Mouse (Mus musculus) lung, postnatal 36 days (tissue): ENCODE measurements around the gene Atp11c.

ENCODE experiments used
- DNase-seq: peaks from one replicate; pipeline ENCODE4 v3.0.0; 2022; ENCODE audit warnings: mixed read lengths

The Atp11c gene

DNA sequence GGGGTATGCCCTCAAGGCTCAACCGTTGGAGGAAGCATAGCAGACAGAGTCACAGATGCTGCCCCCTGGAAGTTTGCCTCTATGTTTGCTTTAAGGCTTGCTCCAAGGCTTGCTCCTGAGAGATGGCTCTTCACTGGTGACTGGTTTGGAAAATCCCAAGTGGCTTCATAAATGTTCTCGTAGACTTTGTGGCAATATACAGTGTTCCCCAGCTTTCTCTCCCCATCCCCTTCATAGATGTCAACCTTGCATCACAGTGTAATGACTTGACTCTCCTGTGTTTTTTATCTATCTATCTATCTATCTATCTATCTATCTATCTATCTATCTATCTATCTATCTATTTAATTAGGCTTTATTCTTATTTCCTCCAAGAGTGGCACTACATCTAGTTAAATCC lies at the start of gene Atp11c:
Atp11c (minus strand) TSS at position 101 of the 400 bp plus-strand sequence.
- no peak for DNase-seq

DNA sequence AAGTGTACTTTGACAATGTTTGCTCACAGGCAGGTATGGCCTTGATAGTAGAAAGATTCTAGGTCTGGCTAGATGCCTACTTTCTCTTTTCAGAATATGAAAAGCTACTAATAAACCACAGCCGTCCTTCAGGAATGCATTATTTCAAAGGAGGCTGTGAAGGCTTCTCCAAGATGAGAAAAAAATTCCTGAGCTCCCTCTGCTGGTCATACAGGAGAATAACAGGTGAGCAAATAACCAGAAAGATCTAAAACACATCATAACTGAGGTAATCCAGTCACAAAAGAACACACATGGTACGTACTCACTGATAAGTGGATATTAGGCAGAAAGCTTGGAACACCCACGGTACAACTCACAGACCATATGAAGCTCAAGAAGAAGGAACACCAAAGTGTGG lies 16.7 kb upstream of the Atp11c start:
- peak; percentile 1 for DNase-seq

DNA sequence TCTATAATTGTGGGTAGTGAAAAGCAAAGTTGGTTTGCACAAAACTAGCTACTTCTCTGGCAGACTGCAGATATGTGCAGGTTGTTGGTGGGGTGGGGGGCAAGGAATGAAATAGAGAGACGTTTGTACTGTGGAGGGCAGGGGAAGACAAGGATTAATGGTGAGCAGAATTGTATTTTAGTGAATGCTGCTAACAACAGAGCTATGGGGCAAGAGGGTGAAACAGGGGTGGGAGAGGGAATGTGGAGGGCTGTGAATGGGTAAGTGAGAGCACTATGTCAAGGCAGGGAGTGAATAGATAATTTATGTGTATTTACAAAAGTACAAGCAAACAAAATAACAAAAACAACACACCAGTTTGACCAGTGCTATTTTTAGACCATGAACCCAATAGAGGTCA lies 22.0 kb downstream of the Atp11c start:
- no peak for DNase-seq

DNA sequence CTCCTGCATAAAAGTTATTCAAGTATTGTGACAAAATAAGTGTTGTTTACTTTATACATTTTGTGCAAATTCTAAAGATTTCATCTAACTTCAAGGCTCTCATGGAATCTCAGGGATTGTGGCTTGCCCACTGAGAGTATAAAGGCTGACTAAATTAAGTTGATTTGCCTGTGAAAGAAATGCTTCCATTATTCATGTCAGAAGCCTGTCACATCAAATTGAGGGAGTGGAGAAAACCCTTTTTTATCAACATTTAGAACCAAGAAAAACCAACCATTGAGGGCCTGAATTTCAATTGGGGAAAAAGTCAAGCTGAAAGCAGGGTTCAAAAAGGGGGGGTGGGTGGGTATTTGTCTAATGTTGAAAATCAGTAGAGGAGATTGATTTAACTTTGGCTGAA lies 23.5 kb downstream of the Atp11c start:
- no peak for DNase-seq

DNA sequence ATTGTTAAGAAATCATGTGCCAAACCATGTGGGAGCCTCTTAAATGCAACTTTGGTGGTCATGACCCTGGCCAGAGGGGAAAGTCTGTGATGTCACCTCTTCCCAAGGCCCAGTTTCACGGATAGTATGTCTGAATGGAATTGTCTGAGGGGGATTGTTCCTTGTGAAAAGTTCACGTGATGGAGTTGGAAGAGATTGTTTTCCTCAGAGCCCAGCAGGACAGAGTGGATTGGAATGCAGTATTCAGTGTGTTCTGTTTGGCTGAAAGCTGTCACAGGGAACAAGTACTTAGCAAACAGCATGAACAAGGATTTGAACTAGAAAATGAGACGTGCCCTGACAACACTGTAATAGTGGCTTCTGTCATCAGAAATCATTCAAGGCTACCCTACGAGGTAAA lies 37.3 kb downstream of the Atp11c start:
- DNase-seq, result no peak

DNA sequence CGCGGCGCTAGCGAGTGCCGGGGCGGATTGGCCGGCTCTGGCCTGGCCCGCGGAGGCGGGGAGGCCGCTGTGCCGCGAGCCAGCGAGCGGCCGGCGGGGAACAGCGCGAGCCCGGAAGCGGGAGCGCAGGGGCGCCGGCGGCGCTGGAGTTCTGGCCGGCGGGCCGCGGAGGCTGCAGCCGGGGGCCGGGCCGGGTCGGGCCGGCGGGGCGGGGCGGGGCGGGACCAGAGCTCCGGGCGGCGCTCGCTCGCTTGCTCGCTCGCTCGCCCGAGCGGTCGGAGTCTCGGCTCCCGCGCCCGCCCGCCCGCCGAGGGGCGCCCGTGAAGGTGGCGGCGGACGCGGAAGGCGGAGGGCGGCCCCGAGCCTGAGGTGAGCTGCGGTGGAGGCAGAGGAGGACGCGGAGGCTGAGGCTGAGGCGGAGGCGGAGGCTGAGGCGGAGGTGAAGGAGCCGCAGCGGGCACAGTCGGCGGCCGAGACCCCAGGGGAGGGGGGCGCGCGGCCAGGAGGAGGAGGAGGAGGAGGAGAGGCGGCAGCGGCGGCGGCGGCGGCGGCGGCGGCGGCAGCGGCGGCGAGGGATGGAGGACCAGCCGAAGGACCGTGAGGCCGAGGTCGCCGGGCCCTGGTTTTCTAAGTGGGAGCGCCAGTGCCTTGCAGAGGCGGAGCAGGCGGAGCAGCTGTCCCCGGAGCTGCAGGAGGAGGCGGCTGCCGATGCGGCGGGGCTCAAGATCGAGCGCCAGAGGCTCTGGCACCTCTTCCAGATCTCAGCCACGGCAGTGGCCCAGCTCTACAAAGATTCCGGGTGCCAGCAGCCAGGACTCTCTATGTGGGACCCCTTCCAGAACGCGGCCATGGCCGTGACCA lies 44.8 kb downstream of the Atp11c start:
- DNase-seq, result peak; percentile 4

DNA sequence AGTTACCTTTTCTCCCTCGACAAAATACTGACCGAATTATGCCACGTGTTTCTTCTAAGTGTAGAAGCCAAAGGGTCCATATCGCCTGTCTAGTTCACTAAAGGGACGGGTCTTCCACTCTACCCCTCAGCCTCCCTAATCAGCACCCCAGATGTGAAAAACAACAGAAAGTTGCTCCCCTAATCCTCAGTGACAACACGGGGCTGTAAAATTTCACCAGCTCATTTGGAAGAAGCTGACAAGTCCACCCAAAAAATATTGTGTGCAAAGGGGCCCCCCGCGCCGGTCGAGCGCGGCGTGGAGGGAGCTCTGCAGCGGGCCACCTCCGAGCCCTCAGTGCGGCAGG lies 45.4 kb downstream of the Atp11c start:
- DNase-seq, result no peak

DNA sequence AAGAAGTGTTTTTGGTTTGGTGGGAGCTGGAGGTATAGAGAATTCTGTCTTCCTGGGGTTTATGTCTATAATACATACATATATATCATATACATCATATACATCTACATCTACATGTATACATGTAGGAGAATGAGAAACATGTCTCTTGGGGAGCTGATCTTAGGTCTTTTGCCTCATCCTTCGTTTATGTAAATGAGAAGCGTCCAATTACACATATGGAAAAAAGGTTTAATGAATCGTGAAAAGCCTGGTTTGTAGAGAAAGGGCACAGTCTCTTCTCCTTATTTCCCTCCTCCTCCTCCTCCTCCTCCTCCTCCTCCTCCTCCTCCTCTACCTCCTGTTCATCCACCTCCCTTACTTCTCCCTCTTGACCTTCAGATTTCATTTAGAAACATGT lies 46.6 kb downstream of the Atp11c start:
- DNase-seq, result no peak

DNA sequence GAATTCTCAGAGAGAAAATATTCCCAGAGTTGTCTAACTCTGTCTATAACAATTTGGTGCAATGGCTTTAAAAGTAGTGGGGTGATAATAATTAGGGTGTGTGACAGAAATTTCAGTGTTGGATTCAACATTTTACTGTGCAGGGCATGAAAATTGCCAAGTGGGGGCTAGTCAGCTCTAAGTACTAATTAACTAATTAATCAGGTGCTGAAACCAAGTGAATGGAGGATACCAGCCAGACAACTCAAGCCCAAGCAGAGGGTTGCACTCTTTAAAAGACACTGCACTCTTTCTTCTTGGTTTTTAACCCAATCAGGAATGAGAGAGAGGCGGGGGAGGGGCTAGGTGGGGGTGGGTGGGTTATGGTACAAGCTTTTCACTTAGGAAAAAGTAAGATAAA lies 47.1 kb downstream of the Atp11c start:
- no peak for DNase-seq

DNA sequence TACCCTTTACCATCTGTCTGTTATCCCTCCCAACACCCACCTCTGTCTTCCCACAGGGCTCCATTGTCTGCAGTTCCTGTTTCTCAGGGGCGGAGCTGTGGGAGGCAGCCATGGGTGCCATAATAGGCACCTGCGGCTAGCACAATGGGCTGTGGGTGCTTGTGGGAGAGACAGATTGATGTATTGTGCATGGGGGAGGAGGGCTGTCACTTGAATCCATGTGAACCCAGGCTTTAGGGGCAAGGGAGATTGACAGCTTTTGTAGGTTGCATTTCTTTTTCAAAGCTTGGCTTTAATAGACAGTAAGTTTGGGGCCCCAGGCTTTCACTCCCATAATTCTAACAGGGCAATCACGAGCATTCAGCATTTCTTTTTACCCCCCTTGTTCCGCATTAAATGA lies 48.4 kb downstream of the Atp11c start:
- no peak for DNase-seq

DNA sequence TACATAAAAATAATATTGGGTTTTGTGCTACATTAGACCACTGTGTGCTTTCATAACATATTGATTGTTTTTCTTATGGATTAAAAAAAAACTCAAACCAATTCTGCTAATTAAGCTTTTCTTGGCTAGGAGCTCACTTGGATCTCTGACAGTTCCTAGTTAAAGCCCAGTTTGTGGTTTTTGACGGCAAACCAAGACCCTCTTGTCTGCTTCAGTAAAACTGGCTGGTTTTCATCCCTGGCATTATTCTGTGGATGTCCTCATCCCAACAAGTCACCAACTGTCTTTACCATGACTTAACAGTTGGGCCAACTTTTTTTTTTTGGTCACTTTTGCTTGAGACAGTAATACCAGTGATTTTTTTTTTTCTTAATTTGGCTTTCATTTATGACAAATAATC lies 49.6 kb downstream of the Atp11c start:
- no peak for DNase-seq

DNA sequence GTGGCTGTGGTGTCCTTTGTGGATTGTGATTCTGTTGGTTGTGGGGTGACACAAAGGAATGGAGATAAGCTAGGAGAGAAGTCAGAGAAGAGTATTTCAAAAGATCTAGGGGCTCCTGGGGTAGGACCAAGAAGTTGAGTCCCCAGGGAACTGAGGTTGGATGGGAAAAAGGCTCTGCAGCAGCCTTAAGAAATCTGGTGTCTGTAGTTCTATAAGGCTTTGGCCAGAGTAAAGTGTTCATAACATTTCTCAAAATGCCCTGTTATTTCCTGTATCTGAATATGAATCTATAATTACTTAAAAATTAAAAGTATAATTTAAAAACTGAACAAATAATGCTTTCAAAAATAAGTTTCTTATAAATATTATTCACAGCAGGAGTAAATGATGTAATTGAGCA lies 53.3 kb downstream of the Atp11c start, which contains the start of gene Gm7073:
Gm7073 (minus strand) TSS at position 101 of the 400 bp plus-strand sequence.
- no peak for DNase-seq

DNA sequence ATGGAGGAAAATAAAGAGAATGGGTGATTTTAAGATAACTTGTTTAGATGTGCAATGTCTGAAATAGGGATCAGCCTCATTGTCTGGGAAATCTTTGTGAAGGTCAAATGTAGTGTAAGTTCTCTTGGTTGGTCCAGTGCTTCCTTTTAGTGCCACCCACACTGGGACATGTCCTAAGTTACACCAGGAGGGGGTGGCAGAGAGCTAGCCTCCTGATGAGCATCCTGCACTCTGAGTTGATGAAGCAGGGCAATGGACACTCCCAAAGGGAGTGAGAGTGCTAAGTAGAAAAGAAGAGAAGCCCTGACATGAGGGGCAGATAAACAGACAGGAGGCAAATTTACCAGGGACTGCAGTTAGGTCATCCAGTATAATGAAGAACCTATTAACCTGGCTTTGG lies 88.5 kb downstream of the Atp11c start:
- DNase-seq, result peak; percentile 5

DNA sequence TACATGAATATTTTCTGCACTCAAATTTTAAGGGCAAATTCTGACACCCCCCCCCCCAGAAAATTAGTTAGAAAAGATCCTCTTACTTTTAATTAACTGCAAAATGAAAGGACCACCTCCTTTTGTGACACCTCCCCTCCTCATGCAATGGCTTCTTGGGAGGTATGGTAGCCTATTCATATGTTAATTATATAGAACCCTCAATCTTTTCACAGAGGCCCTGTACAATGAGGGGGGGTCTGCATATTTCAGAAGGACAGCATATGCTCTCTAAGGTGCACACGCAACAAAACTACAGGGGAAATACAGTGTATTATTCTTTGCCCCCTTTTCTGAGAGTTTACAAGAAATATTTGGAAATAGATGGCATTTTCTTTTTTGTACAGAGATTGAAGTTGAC lies 94.7 kb downstream of the Atp11c start:
- DNase-seq, result no peak

DNA sequence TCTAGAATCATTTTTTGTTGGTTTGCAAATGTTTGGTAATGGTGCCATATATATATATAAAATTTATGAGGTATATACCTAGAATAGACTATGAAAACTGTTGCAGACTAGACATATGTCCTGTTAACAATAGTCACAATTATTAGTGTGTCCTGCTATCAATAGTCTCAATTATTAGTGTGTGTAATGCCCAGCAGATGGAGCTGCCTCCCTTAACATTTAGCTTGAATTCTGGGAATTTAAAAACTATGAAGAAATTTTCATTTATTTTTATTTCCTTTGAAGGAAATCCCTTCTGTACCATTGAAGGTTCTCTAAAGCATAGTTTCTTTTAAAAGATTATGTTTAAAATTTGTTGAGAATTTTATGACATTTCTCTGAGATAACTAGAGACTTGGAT lies 97.2 kb downstream of the Atp11c start:
- DNase-seq, result no peak

DNA sequence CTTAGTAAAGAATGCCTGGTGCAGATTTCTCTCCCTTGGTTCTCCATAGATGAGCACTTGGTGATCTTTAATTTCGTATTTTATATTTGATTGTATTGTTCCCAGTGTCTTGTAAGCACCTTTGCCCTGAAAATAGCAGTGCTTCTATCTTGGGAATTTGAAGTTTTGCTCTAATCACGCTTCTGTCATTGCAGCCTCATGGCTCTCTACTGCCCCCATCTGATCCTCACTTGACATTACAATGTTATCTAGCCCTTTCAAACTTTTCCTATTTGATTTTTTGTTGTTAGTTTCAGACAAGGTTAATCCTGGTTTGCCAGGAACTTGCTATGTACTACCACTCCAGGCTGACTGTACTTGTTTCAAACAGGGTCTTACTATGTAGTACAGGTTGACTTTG lies 128.7 kb downstream of the Atp11c start:
- DNase-seq, result peak; percentile 4

DNA sequence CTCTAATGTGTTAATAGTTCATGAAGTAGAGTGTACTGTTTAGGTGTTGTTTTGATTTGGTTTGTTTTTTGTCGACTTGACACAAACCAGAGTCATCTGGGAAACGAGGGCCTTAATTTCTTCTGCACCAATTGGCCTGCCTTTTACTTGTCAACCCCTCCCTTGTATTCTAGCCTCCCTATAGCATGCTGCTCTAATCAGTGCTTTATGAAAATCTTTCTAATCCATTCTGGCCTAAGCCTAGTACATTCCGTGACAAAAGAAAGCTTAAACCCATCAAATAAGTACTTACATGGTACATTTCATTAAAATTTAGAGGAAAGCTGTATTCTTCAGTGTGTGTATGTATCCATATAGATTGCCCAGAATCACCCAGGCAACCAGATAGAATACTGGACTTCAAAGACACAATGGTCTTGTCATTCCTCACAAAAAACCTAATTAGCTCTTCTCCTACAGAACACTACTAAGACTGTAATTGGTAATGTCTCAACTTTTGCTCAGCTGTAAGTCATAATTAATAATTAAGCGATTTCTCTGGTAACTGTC lies 177.9 kb downstream of the Atp11c start:
- no peak for DNase-seq

DNA sequence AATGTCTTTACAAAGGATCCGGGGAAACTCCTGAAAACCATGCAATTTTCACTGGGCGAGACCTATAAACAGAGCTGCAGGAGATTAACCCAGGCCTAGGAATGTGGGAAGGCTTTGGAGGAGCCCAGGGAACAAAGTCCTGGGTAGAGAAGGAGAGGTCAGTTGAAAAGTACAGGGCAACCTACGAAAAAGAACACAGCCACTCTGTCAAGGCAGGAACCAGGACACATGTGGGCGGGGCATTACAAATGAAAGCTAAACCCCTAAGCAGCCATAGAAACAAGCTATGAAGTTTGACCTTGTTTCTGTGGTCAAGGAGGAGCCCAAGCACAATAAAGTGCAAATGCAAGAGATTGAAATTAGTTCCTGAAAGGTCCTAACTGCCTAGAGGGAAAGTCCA lies 186.8 kb downstream of the Atp11c start:
- no peak for DNase-seq

DNA sequence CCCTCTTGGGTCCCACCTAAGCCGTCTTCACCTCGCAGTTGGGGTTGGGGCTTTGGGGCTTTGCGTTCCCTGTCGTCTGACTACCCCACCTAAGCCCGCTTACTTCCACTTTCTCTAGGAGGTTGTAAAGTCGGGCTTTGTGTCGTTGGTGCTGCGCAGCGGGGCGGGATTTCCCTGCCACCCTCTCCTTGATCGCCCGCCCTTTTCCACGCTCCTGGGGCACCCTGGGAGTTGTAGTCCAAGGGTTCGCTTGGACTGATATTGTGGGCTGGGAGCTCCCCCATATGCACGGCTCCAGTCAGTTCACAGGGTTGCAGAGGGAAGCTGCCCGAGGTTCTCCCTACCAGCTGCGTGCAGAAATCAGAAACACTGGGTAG lies 187.8 kb downstream of the Atp11c start:
- peak; percentile 94 for DNase-seq

DNA sequence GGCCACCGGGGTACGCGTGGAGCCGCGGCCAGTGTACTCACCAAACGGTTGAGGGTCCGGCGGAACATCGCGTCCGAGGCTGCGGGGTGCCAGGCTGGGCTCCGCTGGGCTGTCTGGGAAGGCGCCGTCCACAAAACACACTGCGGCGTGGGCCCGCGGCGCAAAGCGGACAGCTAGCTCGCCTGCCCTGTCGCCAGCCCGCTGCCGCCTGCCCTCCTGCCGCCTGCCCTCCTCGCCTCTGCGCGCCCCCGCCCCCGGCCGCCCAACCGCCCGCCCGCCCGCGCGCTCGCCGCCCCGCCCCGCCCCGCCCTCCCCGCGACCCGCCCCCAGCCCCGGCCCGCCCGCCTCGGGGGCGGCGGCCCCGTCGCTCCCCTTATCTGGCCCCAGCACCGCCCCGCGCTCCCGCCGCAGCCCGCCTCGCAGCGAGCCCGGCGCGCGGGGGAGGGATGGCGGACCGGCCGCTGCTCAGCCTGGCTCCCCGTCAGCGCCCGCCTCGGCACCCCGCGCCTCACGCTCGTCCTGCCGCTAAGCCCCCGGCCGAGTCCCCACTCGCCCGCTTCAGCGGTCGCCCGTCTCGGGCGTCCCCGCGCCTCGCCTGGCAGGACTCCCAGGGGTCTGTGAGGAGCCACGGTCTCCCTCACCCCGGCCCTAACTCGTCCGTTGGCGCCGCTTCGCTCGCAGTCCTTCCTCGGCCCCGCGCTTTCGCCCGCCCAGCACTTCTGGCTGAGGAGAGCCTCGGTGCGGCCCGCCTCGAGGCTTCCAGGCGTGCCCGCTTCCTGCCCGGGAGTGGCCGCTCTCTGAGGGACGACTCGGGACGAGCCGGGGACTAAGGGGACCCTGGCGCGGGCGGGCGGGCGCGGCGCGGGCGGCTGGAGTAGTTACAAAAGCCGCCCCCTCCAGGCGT lies 188.5 kb downstream of the Atp11c start:
- DNase-seq, result peak; percentile 59

DNA sequence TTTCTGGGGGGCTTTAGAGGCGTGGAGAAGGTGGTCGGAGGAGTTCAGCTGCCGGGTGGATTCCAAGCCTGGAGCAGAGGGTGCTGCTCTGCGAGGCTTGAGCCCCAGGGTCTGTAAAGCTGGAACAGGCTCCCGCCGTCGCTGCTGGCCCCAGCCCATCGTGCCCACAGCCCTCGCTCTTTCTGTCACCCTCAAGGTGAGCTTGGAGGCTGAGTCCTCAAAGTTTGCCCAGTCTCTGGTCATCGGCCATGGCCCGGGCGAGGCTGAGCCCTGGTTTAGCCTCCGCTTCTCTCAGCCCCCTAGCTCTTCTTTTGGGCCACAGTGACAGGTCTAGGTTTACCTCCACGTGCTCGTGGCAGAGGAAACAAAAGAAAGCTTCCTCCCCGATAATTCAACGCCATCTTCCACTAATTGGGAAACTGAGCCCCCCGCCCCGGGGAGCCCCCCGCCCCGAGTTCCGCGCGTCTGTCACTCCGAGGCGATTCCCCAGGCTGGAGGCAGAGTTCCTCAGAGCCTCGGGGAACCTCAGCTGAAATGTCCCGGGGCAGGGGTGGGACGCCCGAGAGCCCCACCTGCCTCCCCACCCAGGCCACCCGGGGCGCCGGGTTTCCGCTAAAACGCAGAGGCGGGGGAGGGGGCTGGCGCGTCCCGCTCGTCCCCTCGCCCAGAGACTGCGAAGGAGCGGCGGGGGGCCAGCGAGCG lies 189.3 kb downstream of the Atp11c start:
- peak; percentile 7 for DNase-seq

DNA sequence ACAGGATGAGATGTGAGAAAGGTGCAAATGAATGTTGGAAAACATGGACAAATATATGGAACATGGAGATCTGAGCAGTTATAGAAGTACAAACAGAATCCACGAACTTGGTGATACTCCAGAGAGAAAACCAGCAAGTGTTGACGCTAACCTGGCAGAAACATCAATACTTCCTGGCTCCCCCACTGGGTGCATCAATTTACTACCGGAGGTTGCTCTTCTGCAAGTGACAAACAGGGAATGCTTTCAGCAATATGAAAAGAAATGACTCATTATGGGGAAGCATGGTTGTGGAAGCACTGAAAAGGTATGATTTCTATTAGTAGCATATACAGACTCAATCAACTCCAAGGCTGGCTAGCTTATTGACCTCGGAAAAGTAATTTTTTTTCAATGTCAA lies 198.2 kb downstream of the Atp11c start:
- no peak for DNase-seq

DNA sequence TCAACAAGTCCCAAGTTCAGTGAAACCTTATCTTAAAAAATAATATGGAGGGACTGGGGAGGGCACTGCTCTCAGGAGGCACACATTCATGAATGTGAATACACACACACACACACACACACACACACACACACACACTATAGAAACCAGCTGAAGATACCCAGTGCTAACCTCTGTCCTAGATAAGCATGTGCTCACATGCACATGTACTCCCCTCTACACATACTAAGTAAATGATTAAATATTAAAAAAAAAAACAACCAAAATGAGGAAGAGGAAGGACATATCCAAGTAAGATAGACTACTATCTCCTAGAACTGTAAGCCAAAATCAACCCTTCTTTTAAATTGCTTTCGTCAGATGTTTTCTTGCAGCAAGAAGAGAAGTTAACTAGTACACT lies 205.6 kb downstream of the Atp11c start:
- no peak for DNase-seq
